19 mouse cellular contexts compared by ENCODE assay signal in genomic region chr11:63252012-63252856, GRCm38 (mm10).
DNase-seq lines count a peak whose midpoint lies in the region; ATAC-seq lines count a peak whose summit lies in the region.
"Had no signal": no experiment of that assay in that cellular context is flagged by ENCODE, and none has a peak within 500 bp of the region (broad histone marks: within the 10 kb centered on the region; RNA-seq: fewer than 3 reads in every experiment).

No protein-coding gene starts in this region.

- peak overlapping the region; percentile 6; the same call in 1 of the 2 replicates for H3K27ac ChIP-seq in kidney, embryonic 15.5 days
- no peak overlapping the region for H3K27ac ChIP-seq in intestine, embryonic 16.5 days (ENCODE audit: low read length)
- H3K27ac ChIP-seq in stomach, embryonic 15.5 days, result peak overlapping the region; percentile 21; the same call in 1 of the 2 replicates
- no peak overlapping the region for H3K27ac ChIP-seq in heart, embryonic 10.5 days
- H3K27ac ChIP-seq: embryonic facial prominence, embryonic 12.5 days; liver, embryonic 13.5 days; macrophage; midbrain, embryonic 12.5 days had no signal

- no peak overlapping the region for H3K4me3 ChIP-seq in kidney, embryonic 15.5 days (replicated peaks)
- no peak overlapping the region for H3K4me3 ChIP-seq in intestine, embryonic 16.5 days (ENCODE audit: low read length)
- no peak overlapping the region for H3K4me3 ChIP-seq in stomach, embryonic 15.5 days (replicated peaks)
- H3K4me3 ChIP-seq in heart, embryonic 10.5 days, result no peak overlapping the region
- H3K4me3 ChIP-seq: embryonic facial prominence, embryonic 12.5 days; liver, embryonic 13.5 days; lung, embryonic 15.5 days; midbrain, embryonic 12.5 days had no signal

- peaks cover 19% of the 10 kb centered on the region; the same call in 1 of the 2 replicates for H3K27me3 ChIP-seq in kidney, embryonic 15.5 days
- no peaks in the 10 kb centered on the region for H3K27me3 ChIP-seq in intestine, embryonic 16.5 days (replicated peaks; ENCODE audit: control insufficient read depth, insufficient read depth, low read length)
- H3K27me3 ChIP-seq in stomach, embryonic 15.5 days (replicated peaks), result no peaks in the 10 kb centered on the region
- no peaks in the 10 kb centered on the region; the same call in 1 of the 2 replicates for H3K27me3 ChIP-seq in heart, embryonic 10.5 days (ENCODE audit: insufficient read depth, poor library complexity, severe bottlenecking)
- H3K27me3 ChIP-seq: CH12.LX; embryonic facial prominence, embryonic 12.5 days had no signal

- WGBS in kidney, embryonic 15.5 days, result 43% methylated on average over 8 of the region's 8 CpGs
- 38% methylated on average over 8 of the region's 8 CpGs for WGBS in intestine, embryonic 16.5 days
- WGBS in stomach, embryonic 15.5 days, result 44% methylated on average over 8 of the region's 8 CpGs
- WGBS in heart, embryonic 10.5 days, result 71% methylated on average over 8 of the region's 8 CpGs

- ATAC-seq in kidney, embryonic 15.5 days (replicated peaks; ENCODE audit: low FRiP score), result no peak
- 0 out of 2 replicates have a peak, but pooled peaks have one; percentile 42 for ATAC-seq in intestine, embryonic 16.5 days
- ATAC-seq in stomach, embryonic 15.5 days (ENCODE audit: insufficient read depth, low FRiP score, low read depth), result no peak
- ATAC-seq: hindbrain, embryonic 16.5 days had no signal

- H3K4me1 ChIP-seq in kidney, embryonic 15.5 days, result peaks cover 20% of the 10 kb centered on the region
- H3K4me1 ChIP-seq in intestine, embryonic 16.5 days (ENCODE audit: control insufficient read depth, insufficient read depth, low read length), result peaks cover 12% of the 10 kb centered on the region; the same call in 1 of the 2 replicates
- H3K4me1 ChIP-seq in stomach, embryonic 15.5 days, result peaks cover 18% of the 10 kb centered on the region
- H3K4me1 ChIP-seq in heart, embryonic 10.5 days, result 0 out of 2 replicates have a peak, but pooled peaks cover 3% of the 10 kb centered on the region
- H3K4me1 ChIP-seq: liver, embryonic 13.5 days had no signal

- DNase-seq in kidney, adult 18-20 months, result no peak
- DNase-seq in c-Kit-positive CD71-negative TER-119-negative erythroid progenitor cells, embryonic 14.5 days (ENCODE audit: low read depth), result peak; percentile 2
- DNase-seq in spleen, postnatal 14 days (ENCODE audit: low spot score in 2 of 2), result no peak
- DNase-seq in heart, embryonic 10.5 days (ENCODE audit: low spot score), result no peak
- DNase-seq: adrenal gland, adult 2 months; cerebellum, adult 11-12 months; gastrocnemius, postnatal 10 days; kidney, postnatal 25 days; liver, embryonic 13.5 days; thymus, postnatal 25 days had no signal

- no peak overlapping the region for H3K9ac ChIP-seq in kidney, embryonic 15.5 days
- no peak overlapping the region for H3K9ac ChIP-seq in intestine, embryonic 16.5 days (ENCODE audit: low read depth, low read length)
- no peak overlapping the region for H3K9ac ChIP-seq in stomach, embryonic 15.5 days
- H3K9ac ChIP-seq: embryonic facial prominence, embryonic 12.5 days; liver, embryonic 13.5 days; lung, embryonic 15.5 days; midbrain, embryonic 12.5 days had no signal

- H3K36me3 ChIP-seq in kidney, embryonic 15.5 days, result no peaks in the 10 kb centered on the region
- no peaks in the 10 kb centered on the region for H3K36me3 ChIP-seq in intestine, embryonic 16.5 days (ENCODE audit: control insufficient read depth, insufficient read depth, low read length)
- no peaks in the 10 kb centered on the region for H3K36me3 ChIP-seq in stomach, embryonic 15.5 days
- no peaks in the 10 kb centered on the region for H3K36me3 ChIP-seq in heart, embryonic 10.5 days
- H3K36me3 ChIP-seq: embryonic facial prominence, embryonic 12.5 days; liver, embryonic 13.5 days; lung, embryonic 15.5 days; midbrain, embryonic 12.5 days had no signal

- no peaks in the 10 kb centered on the region for H3K9me3 ChIP-seq in kidney, embryonic 15.5 days (replicated peaks)
- H3K9me3 ChIP-seq in intestine, embryonic 16.5 days (ENCODE audit: control insufficient read depth, low read length), result no peaks in the 10 kb centered on the region
- no peaks in the 10 kb centered on the region for H3K9me3 ChIP-seq in stomach, embryonic 15.5 days
- H3K9me3 ChIP-seq in heart, embryonic 10.5 days, result no peaks in the 10 kb centered on the region
- H3K9me3 ChIP-seq: embryonic facial prominence, embryonic 12.5 days; liver, embryonic 13.5 days; lung, embryonic 15.5 days; midbrain, embryonic 12.5 days had no signal

- no peak overlapping the region for H3K4me2 ChIP-seq in kidney, embryonic 15.5 days
- H3K4me2 ChIP-seq in intestine, embryonic 16.5 days (ENCODE audit: low read depth, low read length), result no peak overlapping the region
- H3K4me2 ChIP-seq in stomach, embryonic 15.5 days, result no peak overlapping the region
- H3K4me2 ChIP-seq: embryonic facial prominence, embryonic 12.5 days; liver, embryonic 13.5 days; lung, embryonic 15.5 days; midbrain, embryonic 12.5 days had no signal

Comparison
In these comparisons a context has a peak if more than half of its experiments do, and no peak if none do; other contexts are left out.
1. H3K27ac ChIP-seq: peak in kidney, embryonic 15.5 days (single experiment) and stomach, embryonic 15.5 days (single experiment); none in intestine, embryonic 16.5 days (single experiment) and heart, embryonic 10.5 days (single experiment).